Mouse (Mus musculus) heart, embryonic 11.5 days (tissue): ENCODE results near the gene 1700028P14Rik. TPM values are rescaled to one million over a fixed set of nuclear protein-coding genes. Genes with fewer than 3 reads are reported as not detected.

Source experiments
- ATAC-seq: fragments of 200-750 bp; cut with Nextera tagmentation; replicated peaks from 2 replicates; pipeline ENCODE4 v1.8.0; 2017; ENCODE audit warnings: moderate library complexity; ENCODE audit not compliant: insufficient number of reproducible peaks, low FRiP score, low TSS enrichment
- H3K27ac ChIP-seq: fragments of 300-500 bp; sonication (generic); 2 replicates; pipeline ENCODE4 v1.5.1; 2014; ENCODE audit warnings: mild to moderate bottlenecking, low read depth, low read length
- H3K27me3 ChIP-seq: fragments of 300-500 bp; sonication (generic); 2 replicates; pipeline ENCODE4 v1.6.1; 2014; ENCODE audit warnings: mild to moderate bottlenecking, low read length, mixed read lengths; ENCODE audit not compliant: control insufficient read depth, insufficient read depth
- H3K36me3 ChIP-seq: fragments of 300-500 bp; sonication (generic); 2 replicates; pipeline ENCODE4 v1.6.1; 2014; ENCODE audit warnings: mild to moderate bottlenecking, low read length, moderate library complexity, mixed read lengths; ENCODE audit not compliant: control insufficient read depth, insufficient read depth
- H3K4me1 ChIP-seq: fragments of 300-500 bp; sonication (generic); 2 replicates; pipeline ENCODE4 v1.6.1; 2014; ENCODE audit warnings: low read length; ENCODE audit not compliant: control insufficient read depth, insufficient read depth
- H3K4me2 ChIP-seq: fragments of 300-500 bp; sonication (generic); 2 replicates; pipeline ENCODE4 v1.6.1; 2014; ENCODE audit warnings: mild to moderate bottlenecking, moderate library complexity
- H3K4me3 ChIP-seq: fragments of 300-500 bp; sonication (generic); 2 replicates; pipeline ENCODE4 v1.5.1; 2014; ENCODE audit warnings: low read depth, low read length
- H3K9ac ChIP-seq: fragments of 300-500 bp; sonication (generic); 2 replicates; pipeline ENCODE4 v1.6.1; 2014; ENCODE audit warnings: mild to moderate bottlenecking, low read depth, low read length, moderate library complexity
- H3K9me3 ChIP-seq: fragments of 300-500 bp; sonication (generic); replicated peaks from 2 replicates; pipeline ENCODE4 v1.6.1; 2016; ENCODE audit warnings: low read length; ENCODE audit not compliant: control insufficient read depth
- WGBS: fragments of 180-500 bp; shearing (Covaris S2); extraction: QIAGEN DNeasy Blood & Tissue Kit; methylation state at CpG from one replicate; pipeline ENCODE4 v1.1.7; 2014; ENCODE audit not compliant: insufficient replicate concordance; 5-methylcytosine and 5-hydroxymethylcytosine counted together
- polyA plus RNA-seq: library from polyadenylated mRNA; unstranded; fragments of >200 nt; fragmentation: Nextera tagmentation; extraction: Ambion mirVana; gene quantifications from 2 replicates; pipeline ENCODE4 v1.2.1, GENCODE M21; 2014

Gene 1700028P14Rik
- polyA plus RNA-seq, 1 experiment from 2014 or later, result not detected

DNA sequence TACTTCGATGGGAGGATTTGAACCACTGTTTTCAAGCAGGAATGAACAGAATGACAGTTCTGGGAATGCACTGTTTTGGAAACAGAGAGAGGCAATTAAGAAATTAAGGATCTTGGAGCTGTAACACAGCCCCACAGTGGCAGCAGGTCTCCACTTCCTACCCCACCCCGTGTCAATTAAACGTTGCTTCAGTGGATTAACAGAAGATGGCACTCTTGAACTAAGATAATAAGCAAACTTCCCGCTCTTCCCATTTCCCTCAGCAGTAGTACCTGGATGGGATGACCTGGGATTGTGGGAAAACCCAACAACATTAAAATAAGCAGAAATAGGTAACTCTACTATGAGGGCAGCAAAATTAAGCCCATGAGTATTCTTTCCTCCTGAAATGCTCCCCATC is 75.9 kb downstream of the 1700028P14Rik start:
- H3K9ac ChIP-seq, result no peak overlapping the region
- H3K4me3 ChIP-seq, result no peak overlapping the region
- no peak overlapping the region for H3K27ac ChIP-seq
- H3K4me2 ChIP-seq, result no peak overlapping the region
- no peak for ATAC-seq
- 33% methylated on average over 4 of the region's 4 CpGs for WGBS
- no peaks in the 10 kb centered on the region for H3K4me1 ChIP-seq
- no peaks in the 10 kb centered on the region for H3K36me3 ChIP-seq
- H3K27me3 ChIP-seq, result no peaks in the 10 kb centered on the region
- H3K9me3 ChIP-seq, result no peaks in the 10 kb centered on the region

DNA sequence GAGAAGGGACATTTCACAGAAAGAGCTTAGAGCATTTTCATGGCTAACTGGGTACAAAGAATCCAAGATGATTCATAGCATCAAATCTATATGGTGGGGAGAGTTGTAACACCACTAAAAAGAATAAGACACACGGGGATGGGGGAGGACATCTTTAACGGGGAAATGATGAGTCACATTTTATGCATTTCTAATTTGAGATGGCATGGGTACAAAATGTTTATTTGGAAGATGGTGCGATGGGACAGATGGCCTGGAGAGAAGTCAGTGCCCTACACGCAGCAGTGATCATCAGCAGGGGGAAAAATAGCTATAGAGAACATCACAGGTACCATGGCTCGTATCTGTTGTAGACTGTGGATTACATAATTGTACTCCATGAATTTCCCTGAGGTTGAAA is 88.9 kb downstream of the 1700028P14Rik start:
- Histone ChIP-seq H3K36me3 (no peaks in the 10 kb centered on the region), H3K27ac (no peak overlapping the region), H3K9me3 (no peaks in the 10 kb centered on the region), H3K4me2 (no peak overlapping the region), H3K27me3 (no peaks in the 10 kb centered on the region), H3K4me1 (no peaks in the 10 kb centered on the region), H3K4me3 (no peak overlapping the region), H3K9ac (no peak overlapping the region)
- no peak for ATAC-seq
- 77% methylated on average over 5 of the region's 5 CpGs for WGBS

DNA sequence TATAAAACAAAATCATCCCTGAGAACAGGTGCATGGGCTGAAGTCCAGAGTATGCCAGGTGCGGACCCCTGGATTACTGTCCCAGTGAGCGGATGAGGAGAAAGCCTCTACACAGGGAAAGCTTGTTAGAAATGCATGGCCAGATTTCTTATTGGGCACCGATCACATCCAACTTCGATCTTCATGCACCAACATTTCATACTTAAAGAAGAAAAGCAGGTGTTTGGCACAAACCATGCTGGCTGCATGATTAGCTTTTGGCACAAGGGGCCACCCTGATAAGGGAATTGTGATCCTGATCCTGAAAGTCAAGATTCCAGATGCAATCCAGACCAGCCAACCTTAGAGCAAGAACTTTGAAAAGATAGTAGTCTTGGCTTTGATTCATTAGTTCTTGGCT is 90.0 kb downstream of the 1700028P14Rik start:
- WGBS, result 86% methylated on average over 4 of the region's 4 CpGs
- H3K4me2 ChIP-seq, result no peak overlapping the region
- no peak overlapping the region for H3K27ac ChIP-seq
- no peak overlapping the region for H3K9ac ChIP-seq
- H3K4me3 ChIP-seq, result no peak overlapping the region
- no peaks in the 10 kb centered on the region for H3K36me3 ChIP-seq
- ATAC-seq, result no peak
- H3K4me1 ChIP-seq, result no peaks in the 10 kb centered on the region
- H3K9me3 ChIP-seq, result no peaks in the 10 kb centered on the region
- H3K27me3 ChIP-seq, result no peaks in the 10 kb centered on the region

DNA sequence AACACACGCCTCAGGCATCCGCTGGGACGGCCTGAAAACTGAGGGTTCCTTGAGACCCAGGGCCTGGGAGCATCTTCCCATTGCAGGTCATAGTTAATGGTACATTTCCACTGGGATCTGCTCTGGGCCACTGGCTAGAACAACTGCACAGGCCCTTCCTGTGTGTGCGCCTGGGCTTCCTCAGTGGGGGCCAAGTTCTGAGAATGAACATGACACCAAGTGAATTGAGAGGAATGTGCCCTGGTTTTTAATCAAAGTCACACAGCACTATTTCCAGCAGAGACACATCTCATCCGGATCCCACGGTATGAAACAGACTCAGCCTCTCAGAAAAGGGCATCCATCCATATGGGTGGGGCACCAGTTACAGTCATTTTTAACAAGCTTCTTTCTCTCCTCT is 90.6 kb downstream of the 1700028P14Rik start:
- Histone ChIP-seq H3K36me3 (no peaks in the 10 kb centered on the region), H3K27ac (no peak overlapping the region), H3K9me3 (no peaks in the 10 kb centered on the region), H3K4me2 (no peak overlapping the region), H3K27me3 (no peaks in the 10 kb centered on the region), H3K4me3 (no peak overlapping the region), H3K9ac (no peak overlapping the region), H3K4me1 (no peaks in the 10 kb centered on the region)
- ATAC-seq, result no peak
- 83% methylated on average over 6 of the region's 6 CpGs for WGBS

DNA sequence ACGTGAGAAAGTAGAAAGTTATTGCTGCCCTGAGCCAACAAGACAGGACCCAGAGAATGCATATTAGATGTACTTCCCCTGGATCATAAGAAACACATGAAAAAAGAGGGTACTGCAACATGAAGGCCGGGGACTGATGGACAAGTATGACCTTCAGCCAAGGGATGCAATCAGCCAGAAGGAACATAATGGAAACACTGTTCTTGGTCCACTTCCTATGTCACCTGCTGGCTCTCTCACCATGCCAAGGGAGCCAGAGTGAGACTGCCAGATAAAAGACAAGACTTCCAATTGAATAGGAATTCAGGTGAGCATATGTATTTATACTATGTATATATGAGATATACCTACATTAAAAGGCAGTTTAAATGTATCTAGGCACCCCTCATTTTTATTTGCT is 99.2 kb downstream of the 1700028P14Rik start:
- H3K27ac ChIP-seq, result no peak overlapping the region

DNA sequence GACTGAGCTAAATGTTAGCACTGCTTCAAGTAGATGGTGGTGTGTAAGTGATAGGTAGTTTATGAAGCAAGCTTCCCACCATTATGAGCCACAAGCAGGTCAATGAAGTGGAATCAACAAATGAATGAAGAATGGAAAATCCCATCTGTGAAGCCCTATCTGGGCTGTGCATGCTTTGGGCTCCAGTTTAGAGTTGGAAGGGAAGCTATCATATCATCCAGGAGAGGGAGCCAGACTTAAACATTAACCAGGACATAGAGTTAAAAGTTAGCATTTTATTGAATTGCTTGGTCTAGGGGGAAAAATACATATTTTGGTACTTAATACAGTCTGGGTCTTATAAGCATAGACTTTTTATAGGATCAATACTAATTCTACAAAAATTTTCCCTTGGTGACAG is 107.0 kb downstream of the 1700028P14Rik start:
- no peak for ATAC-seq
- Histone ChIP-seq H3K27me3 (no peaks in the 10 kb centered on the region), H3K27ac (no peak overlapping the region), H3K4me1 (no peaks in the 10 kb centered on the region), H3K36me3 (no peaks in the 10 kb centered on the region), H3K4me2 (no peak overlapping the region), H3K4me3 (no peak overlapping the region), H3K9me3 (no peaks in the 10 kb centered on the region), H3K9ac (no peak overlapping the region)

More for the DNA sequence above, 99.2 kb downstream of the 1700028P14Rik start:
- H3K9ac ChIP-seq, result no peak overlapping the region
- no peak overlapping the region for H3K4me2 ChIP-seq
- H3K4me1 ChIP-seq, result no peaks in the 10 kb centered on the region
- no peak for ATAC-seq
- H3K4me3 ChIP-seq, result no peak overlapping the region
- no peaks in the 10 kb centered on the region for H3K9me3 ChIP-seq
- H3K27me3 ChIP-seq, result no peaks in the 10 kb centered on the region
- H3K36me3 ChIP-seq, result no peaks in the 10 kb centered on the region
- WGBS, result 74% methylated on average over 2 of the region's 2 CpGs

DNA sequence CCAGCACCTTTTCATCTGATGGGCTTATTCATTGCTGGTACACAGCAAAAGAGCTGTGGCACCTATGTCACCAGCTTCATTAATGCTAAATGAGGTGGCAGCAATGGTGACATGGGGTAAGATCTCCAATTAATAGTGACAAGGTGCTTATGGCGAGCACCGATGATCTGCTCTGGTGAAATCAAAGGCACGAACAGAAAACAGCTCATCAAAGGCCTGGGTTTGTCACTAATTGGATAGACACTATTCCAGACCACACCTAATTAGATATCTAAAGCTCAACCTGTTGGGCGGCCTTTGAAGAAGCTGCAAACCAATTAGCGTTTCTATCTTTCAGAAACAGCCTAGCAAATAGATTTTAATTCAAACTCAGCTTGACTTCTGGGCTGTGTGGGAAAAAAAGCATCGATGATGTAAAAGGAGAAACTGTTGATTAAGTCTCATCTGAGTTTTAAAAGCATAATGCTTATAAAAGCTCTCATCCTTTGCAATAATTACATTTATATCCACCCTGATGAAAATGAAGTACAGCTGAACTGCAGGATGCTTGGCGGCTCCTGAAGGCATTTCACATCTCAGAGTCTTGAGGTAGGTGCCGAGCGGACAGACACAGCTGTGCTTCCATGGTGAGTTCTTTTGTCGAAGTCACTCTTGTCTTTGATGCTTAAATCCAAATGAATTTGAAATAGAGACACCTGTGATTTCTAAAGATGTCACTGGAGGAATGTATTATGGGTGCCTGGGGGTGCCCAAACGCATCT is 109.2 kb downstream of the 1700028P14Rik start:
- WGBS, result 69% methylated on average over 11 of the region's 11 CpGs
- Histone ChIP-seq H3K4me1 (no peaks in the 10 kb centered on the region), H3K27ac (no peak overlapping the region), H3K4me3 (no peak overlapping the region), H3K9ac (no peak overlapping the region), H3K36me3 (no peaks in the 10 kb centered on the region), H3K9me3 (no peaks in the 10 kb centered on the region), H3K4me2 (no peak overlapping the region), H3K27me3 (no peaks in the 10 kb centered on the region)
- no peak for ATAC-seq

DNA sequence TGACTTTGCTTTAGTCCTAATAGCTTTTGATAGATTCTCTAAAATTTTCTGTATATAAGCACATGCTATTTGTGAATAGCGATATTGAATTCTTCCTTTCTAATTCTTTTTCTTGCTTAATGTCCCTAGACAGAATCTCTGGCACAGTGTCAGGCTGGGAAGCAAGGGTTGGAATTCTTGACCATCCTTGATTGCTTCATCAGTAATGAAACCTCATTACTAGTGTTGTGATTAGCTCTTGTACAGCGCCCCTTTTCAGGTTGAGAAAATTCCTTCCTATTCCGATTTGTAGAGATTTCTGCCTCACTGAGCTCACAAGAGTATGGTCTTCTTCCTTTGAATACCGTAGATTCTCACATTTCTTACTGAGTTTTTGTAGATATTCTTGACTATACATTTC is 109.9 kb downstream of the 1700028P14Rik start:
- no peaks in the 10 kb centered on the region for H3K4me1 ChIP-seq
- no peak overlapping the region for H3K4me2 ChIP-seq
- no peak overlapping the region for H3K27ac ChIP-seq
- H3K36me3 ChIP-seq, result no peaks in the 10 kb centered on the region
- 87% methylated on average over 4 of the region's 4 CpGs for WGBS
- no peak overlapping the region for H3K9ac ChIP-seq
- no peak overlapping the region for H3K4me3 ChIP-seq
- no peaks in the 10 kb centered on the region for H3K27me3 ChIP-seq
- no peaks in the 10 kb centered on the region for H3K9me3 ChIP-seq
- ATAC-seq, result no peak

DNA sequence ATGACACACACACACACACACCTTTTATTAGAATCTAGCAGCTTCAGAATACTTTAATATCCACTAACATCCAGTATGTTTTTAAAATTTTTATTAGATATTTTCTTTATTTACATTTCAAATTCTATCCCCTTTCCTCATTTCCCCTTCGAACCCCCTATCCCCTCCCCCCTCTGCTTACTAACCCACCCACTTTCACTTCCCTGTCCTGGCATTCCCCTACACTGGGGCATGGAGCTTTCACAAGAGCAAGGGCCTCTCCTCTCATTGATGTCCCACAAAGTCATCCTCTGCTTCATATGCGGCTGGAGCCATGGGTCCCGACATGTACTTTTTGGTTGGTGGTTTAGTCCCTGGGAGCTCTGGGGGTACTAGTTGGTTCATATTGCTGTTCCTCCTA is 116.9 kb downstream of the 1700028P14Rik start:
- Histone ChIP-seq H3K36me3 (no peaks in the 10 kb centered on the region), H3K9ac (no peak overlapping the region), H3K4me3 (no peak overlapping the region), H3K27me3 (no peaks in the 10 kb centered on the region), H3K4me2 (no peak overlapping the region), H3K9me3 (no peaks in the 10 kb centered on the region), H3K4me1 (no peaks in the 10 kb centered on the region), H3K27ac (no peak overlapping the region)
- WGBS, result 83% methylated on average over 3 of the region's 3 CpGs
- ATAC-seq, result no peak
